Mouse (Mus musculus) lung, postnatal 25 days (tissue): ENCODE results near the gene Atp1a3.
A peak's percentile ranks its signal among the peaks of the same experiment; 100 is the strongest.

Experiments
- DNase-seq: peaks from one replicate; pipeline ENCODE4 v3.0.0; 2022; ENCODE audit warnings: low spot score

The Atp1a3 gene

GRCm38 (mm10) chr7:24964897-24965535, 40.7 kb downstream of the Atp1a3 start:
- peak; percentile 83 for DNase-seq

- no peak for DNase-seq
These were observed 41.5 kb downstream of the Atp1a3 start for GRCm38 (mm10) chr7:24964288-24964687.

GRCm38 (mm10) chr7:24955226-24955625, 50.5 kb downstream of the Atp1a3 start:
- no peak for DNase-seq

- no peak for DNase-seq
These were observed 51.3 kb downstream of the Atp1a3 start for GRCm38 (mm10) chr7:24954450-24954849.

GRCm38 (mm10) chr7:24953966-24954365, 51.8 kb downstream of the Atp1a3 start:
- DNase-seq: no peak

- peak; percentile 67 for DNase-seq
These were observed 55.7 kb downstream of the Atp1a3 start for GRCm38 (mm10) chr7:24949958-24950623.

- no peak for DNase-seq
These were observed 57.0 kb downstream of the Atp1a3 start for GRCm38 (mm10) chr7:24948774-24949173.

- DNase-seq: no peak
These were observed 58.3 kb downstream of the Atp1a3 start for GRCm38 (mm10) chr7:24947316-24948048.

GRCm38 (mm10) chr7:24944257-24944950, 61.4 kb downstream of the Atp1a3 start, which contains the start of gene Gm4881:
TSS of gene Gm4881 (minus strand) at chr7:24944494.
- no peak for DNase-seq

- DNase-seq: no peak
These were observed 62.1 kb downstream of the Atp1a3 start for GRCm38 (mm10) chr7:24943641-24944040.

GRCm38 (mm10) chr7:24931651-24932050, 74.1 kb downstream of the Atp1a3 start:
- DNase-seq: no peak

- no peak for DNase-seq
These were observed 75.3 kb downstream of the Atp1a3 start for GRCm38 (mm10) chr7:24930475-24930874.
